Mouse (Mus musculus): ENCODE results near the gene Ube2g2. TPM values are rescaled to one million over a fixed set of nuclear protein-coding genes. Genes with fewer than 3 reads are reported as not detected.

Gene Ube2g2
- polyA plus RNA-seq, 1 experiment: 2.9 TPM

GRCm38 (mm10) chr10:77604958-77605357 is 17.1 kb upstream of the Ube2g2 start:
- Histone ChIP-seq H3K4me1 (ENCODE audit: control insufficient read depth) (peaks cover 43% of the 10 kb centered on the region), H3K9me3 (ENCODE audit: control insufficient read depth, low read length) (peaks cover 4% of the 10 kb centered on the region; the same call in 1 of the 2 replicates), H3K4me3 (replicated peaks) (no peak overlapping the region), H3K27me3 (ENCODE audit: control insufficient read depth) (no peaks in the 10 kb centered on the region), H3K36me3 (ENCODE audit: control insufficient read depth) (peaks cover 28% of the 10 kb centered on the region)
- no peak for TF ChIP-seq GATA1 (IDR thresholded peaks at IDR 0.05; ENCODE audit: low read length)
- no peak for TF ChIP-seq TAL1 (IDR thresholded peaks at IDR 0.05; ENCODE audit: low read length)

GRCm38 (mm10) chr10:77605368-77605767 is 16.7 kb upstream of the Ube2g2 start:
- Histone ChIP-seq H3K9me3 (ENCODE audit: control insufficient read depth, low read length) (peaks cover 4% of the 10 kb centered on the region; the same call in 1 of the 2 replicates), H3K36me3 (ENCODE audit: control insufficient read depth) (peaks cover 30% of the 10 kb centered on the region), H3K4me1 (ENCODE audit: control insufficient read depth) (peaks cover 43% of the 10 kb centered on the region), H3K27me3 (ENCODE audit: control insufficient read depth) (no peaks in the 10 kb centered on the region), H3K4me3 (replicated peaks) (peak overlapping the region; percentile 88)
- TF ChIP-seq TAL1 (IDR thresholded peaks at IDR 0.05; ENCODE audit: low read length) (no peak), GATA1 (IDR thresholded peaks at IDR 0.05; ENCODE audit: low read length) (no peak)

GRCm38 (mm10) chr10:77605908-77606826 is 15.9 kb upstream of the Ube2g2 start, which contains the start of the genes Sumo3 and Gm49325:
Gene Sumo3 (plus strand): TSS chr10:77606097.
Gene Gm49325 (plus strand): TSS chr10:77606197.
- Histone ChIP-seq H3K9me3 (ENCODE audit: control insufficient read depth, low read length) (peaks cover 4% of the 10 kb centered on the region; the same call in 1 of the 2 replicates), H3K27me3 (ENCODE audit: control insufficient read depth) (no peaks in the 10 kb centered on the region), H3K36me3 (ENCODE audit: control insufficient read depth) (peaks cover 38% of the 10 kb centered on the region), H3K4me1 (ENCODE audit: control insufficient read depth) (peaks cover 48% of the 10 kb centered on the region), H3K4me3 (replicated peaks) (peak within 1 kb of the TSS; percentile 88)
- TF ChIP-seq TAL1 (IDR thresholded peaks at IDR 0.05; ENCODE audit: low read length) (no peak), GATA1 (IDR thresholded peaks at IDR 0.05; ENCODE audit: low read length) (no peak)

DNA sequence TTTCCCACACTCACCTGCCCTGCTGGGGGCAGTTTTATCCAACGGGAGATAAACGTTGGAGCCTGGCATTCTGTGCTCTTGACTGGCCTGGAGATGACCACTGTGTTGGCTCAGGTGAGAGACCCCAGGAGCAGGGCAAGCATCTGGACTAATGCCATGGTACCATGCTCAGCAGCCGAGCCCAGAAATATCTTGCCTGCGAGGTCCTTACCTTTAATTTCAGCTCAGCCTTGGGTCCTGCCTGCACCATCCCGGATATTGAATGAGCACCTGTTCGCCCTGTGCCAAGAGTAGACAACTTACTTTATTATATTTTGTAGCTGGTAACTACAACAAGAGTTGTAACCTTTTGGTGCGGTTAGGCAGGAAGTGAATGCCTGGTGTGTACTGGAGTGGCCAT is 15.2 kb upstream of the Ube2g2 start:
- no peaks in the 10 kb centered on the region for H3K27me3 ChIP-seq (ENCODE audit: control insufficient read depth)
- H3K9me3 ChIP-seq (ENCODE audit: control insufficient read depth, low read length): peaks cover 4% of the 10 kb centered on the region; the same call in 1 of the 2 replicates
- TF ChIP-seq TAL1 (IDR thresholded peaks at IDR 0.05; ENCODE audit: low read length): no peak
- no peak for TF ChIP-seq GATA1 (IDR thresholded peaks at IDR 0.05; ENCODE audit: low read length)
- H3K4me1 ChIP-seq (ENCODE audit: control insufficient read depth): peaks cover 50% of the 10 kb centered on the region
- peak overlapping the region; percentile 88 for H3K4me3 ChIP-seq (replicated peaks)
- H3K36me3 ChIP-seq (ENCODE audit: control insufficient read depth): peaks cover 45% of the 10 kb centered on the region

- no peaks in the 10 kb centered on the region for H3K27me3 ChIP-seq (ENCODE audit: control insufficient read depth)
- peaks cover 50% of the 10 kb centered on the region for H3K4me1 ChIP-seq (ENCODE audit: control insufficient read depth)
- H3K4me3 ChIP-seq (replicated peaks): peak overlapping the region; percentile 88
- peaks cover 4% of the 10 kb centered on the region; the same call in 1 of the 2 replicates for H3K9me3 ChIP-seq (ENCODE audit: control insufficient read depth, low read length)
- TF ChIP-seq TAL1 (IDR thresholded peaks at IDR 0.05; ENCODE audit: low read length) (no peak), GATA1 (IDR thresholded peaks at IDR 0.05; ENCODE audit: low read length) (no peak)
- H3K36me3 ChIP-seq (ENCODE audit: control insufficient read depth): peaks cover 50% of the 10 kb centered on the region
These were observed 14.6 kb upstream of the Ube2g2 start for GRCm38 (mm10) chr10:77607441-77607840.

GRCm38 (mm10) chr10:77608589-77608988 is 13.5 kb upstream of the Ube2g2 start:
- TF ChIP-seq GATA1 (IDR thresholded peaks at IDR 0.05; ENCODE audit: low read length) (no peak), TAL1 (IDR thresholded peaks at IDR 0.05; ENCODE audit: low read length) (no peak)
- Histone ChIP-seq H3K9me3 (ENCODE audit: control insufficient read depth, low read length) (peaks cover 4% of the 10 kb centered on the region; the same call in 1 of the 2 replicates), H3K36me3 (ENCODE audit: control insufficient read depth) (peaks cover 62% of the 10 kb centered on the region), H3K27me3 (ENCODE audit: control insufficient read depth) (no peaks in the 10 kb centered on the region), H3K4me3 (replicated peaks) (no peak overlapping the region), H3K4me1 (ENCODE audit: control insufficient read depth) (peaks cover 46% of the 10 kb centered on the region)

- no peaks in the 10 kb centered on the region for H3K9me3 ChIP-seq (ENCODE audit: control insufficient read depth, low read length)
- no peaks in the 10 kb centered on the region for H3K27me3 ChIP-seq (ENCODE audit: control insufficient read depth)
- H3K4me3 ChIP-seq (replicated peaks): no peak overlapping the region
- H3K36me3 ChIP-seq (ENCODE audit: control insufficient read depth): peaks cover 78% of the 10 kb centered on the region
- TF ChIP-seq GATA1 (IDR thresholded peaks at IDR 0.05; ENCODE audit: low read length): no peak
- no peak for TF ChIP-seq TAL1 (IDR thresholded peaks at IDR 0.05; ENCODE audit: low read length)
- peaks cover 40% of the 10 kb centered on the region for H3K4me1 ChIP-seq (ENCODE audit: control insufficient read depth)
These were observed 11.7 kb upstream of the Ube2g2 start for GRCm38 (mm10) chr10:77610221-77610961.

- H3K4me1 ChIP-seq (ENCODE audit: control insufficient read depth): peaks cover 14% of the 10 kb centered on the region
- H3K36me3 ChIP-seq (ENCODE audit: control insufficient read depth): peaks cover 94% of the 10 kb centered on the region
- H3K4me3 ChIP-seq (replicated peaks): no peak overlapping the region
- TF ChIP-seq GATA1 (IDR thresholded peaks at IDR 0.05; ENCODE audit: low read length) (no peak), TAL1 (IDR thresholded peaks at IDR 0.05; ENCODE audit: low read length) (no peak)
- H3K27me3 ChIP-seq (ENCODE audit: control insufficient read depth): no peaks in the 10 kb centered on the region
- H3K9me3 ChIP-seq (ENCODE audit: control insufficient read depth, low read length): no peaks in the 10 kb centered on the region
These were observed 8.7 kb upstream of the Ube2g2 start for GRCm38 (mm10) chr10:77613409-77613808.

- Histone ChIP-seq H3K9me3 (ENCODE audit: control insufficient read depth, low read length) (no peaks in the 10 kb centered on the region), H3K36me3 (ENCODE audit: control insufficient read depth) (peaks cover 89% of the 10 kb centered on the region), H3K4me3 (replicated peaks) (no peak overlapping the region), H3K4me1 (ENCODE audit: control insufficient read depth) (peaks cover 8% of the 10 kb centered on the region), H3K27me3 (ENCODE audit: control insufficient read depth) (no peaks in the 10 kb centered on the region)
- TF ChIP-seq TAL1 (IDR thresholded peaks at IDR 0.05; ENCODE audit: low read length) (no peak), GATA1 (IDR thresholded peaks at IDR 0.05; ENCODE audit: low read length) (no peak)
These were observed 6.4 kb upstream of the Ube2g2 start for GRCm38 (mm10) chr10:77615647-77616046.
